Mouse (Mus musculus): ENCODE measurements around the gene Tm9sf3. TPM values are rescaled to one million over a fixed set of nuclear protein-coding genes. Genes with fewer than 3 reads are reported as not detected.
A peak's percentile ranks its signal among the peaks of the same experiment; 100 is the strongest.

The Tm9sf3 gene
- total and polyA plus RNA-seq, 2 experiments from 2014 or later, result 58.0 to 91.6 TPM

DNA sequence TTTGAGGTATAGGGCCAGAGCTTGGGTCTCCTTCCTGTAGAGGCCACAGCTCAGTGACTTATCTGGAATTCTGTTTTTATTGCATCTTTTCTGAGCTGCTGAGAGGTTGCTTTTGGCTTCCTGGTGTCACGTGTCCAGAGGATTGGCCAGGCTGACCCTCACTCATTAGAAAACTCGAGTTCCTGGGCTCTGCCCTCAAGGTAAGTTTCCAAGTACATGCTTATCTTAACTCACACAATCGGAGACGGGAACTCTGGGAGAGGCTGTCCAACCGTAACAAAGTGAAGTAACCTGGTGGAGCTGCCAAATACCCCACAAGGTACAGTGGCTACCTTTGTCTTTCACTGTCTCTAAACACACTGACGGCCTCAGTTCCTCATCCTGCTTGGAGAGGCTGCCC is 39.6 kb upstream of the Tm9sf3 start:
- H3K27ac ChIP-seq (ENCODE audit: low read depth), result no peak overlapping the region
- H3K9me3 ChIP-seq (replicated peaks; ENCODE audit: control insufficient read depth, low read length), result no peaks in the 10 kb centered on the region

DNA sequence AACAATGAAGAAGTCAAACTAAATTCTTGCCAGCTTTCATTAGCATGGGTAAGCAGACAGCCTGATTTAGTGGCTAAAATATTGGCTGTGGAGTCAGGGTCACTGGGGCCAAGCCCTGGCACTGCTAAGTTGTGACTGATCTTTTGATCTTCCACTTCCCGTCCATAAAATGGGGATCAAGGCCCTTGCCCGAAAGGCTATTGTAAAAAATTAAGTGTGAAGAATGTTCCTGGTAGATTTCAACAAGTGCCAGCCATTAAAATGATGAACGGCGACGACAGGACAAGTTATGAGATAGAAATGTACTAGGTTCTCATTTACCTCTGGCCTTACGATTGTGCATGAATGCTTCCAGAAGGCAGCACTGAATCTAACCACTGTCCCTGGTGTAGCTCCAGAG is 38.1 kb upstream of the Tm9sf3 start:
- DNase-seq (ENCODE audit: low spot score) (no peak), ATAC-seq (ENCODE audit: insufficient read depth, low read depth) (no peak)
- Histone ChIP-seq H3K27ac (ENCODE audit: low read depth) (no peak overlapping the region), H3K27me3 (ENCODE audit: control insufficient read depth, insufficient read depth, low read length) (no peaks in the 10 kb centered on the region), H3K4me2 (ENCODE audit: low read depth, low read length) (no peak overlapping the region), H3K36me3 (replicated peaks; ENCODE audit: control insufficient read depth, insufficient read depth, low read length) (no peaks in the 10 kb centered on the region), H3K4me3 (ENCODE audit: low read depth, low read length) (no peak overlapping the region), H3K4me1 (ENCODE audit: control insufficient read depth, insufficient read depth) (no peaks in the 10 kb centered on the region), H3K9ac (replicated peaks; ENCODE audit: low read depth, low read length) (no peak overlapping the region), H3K9me3 (replicated peaks; ENCODE audit: control insufficient read depth, low read length) (no peaks in the 10 kb centered on the region)
- no peak for TF ChIP-seq EP300 (IDR thresholded peaks at IDR 0.05; ENCODE audit: low read depth)
- TF ChIP-seq CTCF (IDR thresholded peaks at IDR 0.05; ENCODE audit: low read depth), result no peak
- WGBS, result 59% methylated on average over 6 of the region's 6 CpGs

More for the DNA sequence above, 39.6 kb upstream of the Tm9sf3 start:
- DNase-seq (ENCODE audit: low spot score) (no peak), ATAC-seq (ENCODE audit: insufficient read depth, low read depth) (no peak)
- Histone ChIP-seq H3K4me2 (ENCODE audit: low read depth, low read length) (no peak overlapping the region), H3K36me3 (replicated peaks; ENCODE audit: control insufficient read depth, insufficient read depth, low read length) (no peaks in the 10 kb centered on the region), H3K27me3 (ENCODE audit: control insufficient read depth, insufficient read depth, low read length) (no peaks in the 10 kb centered on the region), H3K4me3 (ENCODE audit: low read depth, low read length) (no peak overlapping the region), H3K4me1 (ENCODE audit: control insufficient read depth, insufficient read depth) (no peaks in the 10 kb centered on the region), H3K9ac (replicated peaks; ENCODE audit: low read depth, low read length) (no peak overlapping the region)
- WGBS, result 38% methylated on average over 6 of the region's 6 CpGs
- TF ChIP-seq CTCF (IDR thresholded peaks at IDR 0.05; ENCODE audit: low read depth), result no peak

DNA sequence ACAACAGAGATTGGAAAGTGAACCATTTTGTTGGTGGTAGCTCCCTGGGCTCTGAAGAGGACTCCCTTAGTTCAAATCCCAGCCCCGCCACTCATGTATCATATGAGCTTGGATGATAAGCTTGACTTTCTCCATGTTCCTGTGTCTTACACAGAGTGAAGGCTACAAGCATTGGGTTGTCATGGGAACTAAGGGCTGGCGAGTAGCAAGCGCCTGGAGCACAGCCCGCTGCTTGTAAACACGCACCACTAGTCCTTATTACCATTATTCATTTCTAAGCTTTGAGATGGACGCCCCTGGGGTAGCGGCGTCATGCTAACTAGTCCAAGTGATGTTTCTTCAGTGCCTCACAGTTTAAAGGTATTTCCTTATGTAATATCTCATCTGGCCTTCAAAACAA is 35.6 kb upstream of the Tm9sf3 start:
- Histone ChIP-seq H3K27me3 (ENCODE audit: control insufficient read depth, insufficient read depth, low read length) (no peaks in the 10 kb centered on the region), H3K4me1 (ENCODE audit: control insufficient read depth, insufficient read depth) (no peaks in the 10 kb centered on the region), H3K9me3 (replicated peaks; ENCODE audit: control insufficient read depth, low read length) (no peaks in the 10 kb centered on the region), H3K27ac (ENCODE audit: low read depth) (no peak overlapping the region), H3K4me2 (ENCODE audit: low read depth, low read length) (no peak overlapping the region), H3K4me3 (ENCODE audit: low read depth, low read length) (no peak overlapping the region), H3K36me3 (replicated peaks; ENCODE audit: control insufficient read depth, insufficient read depth, low read length) (no peaks in the 10 kb centered on the region), H3K9ac (replicated peaks; ENCODE audit: low read depth, low read length) (no peak overlapping the region)
- ATAC-seq (ENCODE audit: insufficient read depth, low read depth), result no peak
- 91% methylated on average over 8 of the region's 8 CpGs for WGBS
- no peak for DNase-seq (ENCODE audit: low spot score)
- TF ChIP-seq CTCF (IDR thresholded peaks at IDR 0.05; ENCODE audit: low read depth) (no peak), EP300 (IDR thresholded peaks at IDR 0.05; ENCODE audit: low read depth) (no peak)

DNA sequence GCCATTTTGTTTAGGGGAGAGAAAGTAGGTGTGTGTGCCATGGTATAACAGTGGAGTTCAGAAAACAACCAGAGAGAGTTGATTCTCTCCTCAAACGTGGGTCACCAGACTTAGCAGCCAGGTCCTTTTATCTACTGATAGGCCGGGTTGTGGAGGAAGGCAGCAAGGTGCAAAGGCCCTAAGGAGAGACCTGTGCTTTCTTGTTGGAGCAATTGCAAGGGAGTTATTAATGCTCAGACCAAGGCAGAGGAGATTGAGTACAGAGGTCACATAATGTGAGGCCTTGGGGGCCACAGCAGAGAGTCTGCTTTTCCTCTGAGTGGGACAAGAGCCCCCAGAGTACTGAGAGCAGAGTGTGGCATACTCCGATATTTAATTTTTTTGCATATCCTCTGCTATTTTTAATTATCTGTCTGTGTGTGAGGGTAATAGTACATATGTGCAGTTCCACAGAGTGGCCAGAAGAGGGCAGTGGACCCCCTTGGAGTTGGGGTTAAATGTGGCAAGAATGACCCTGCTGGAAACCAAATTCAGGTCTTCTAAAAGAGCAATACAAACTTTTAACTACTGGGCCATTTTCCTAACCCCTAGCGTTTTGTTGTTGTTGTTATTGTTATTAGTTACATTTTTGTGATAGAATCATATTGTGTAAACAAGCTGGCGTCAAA is 27.3 kb upstream of the Tm9sf3 start:
- no peak overlapping the region for H3K9ac ChIP-seq (replicated peaks; ENCODE audit: low read depth, low read length)
- DNase-seq (ENCODE audit: low spot score), result no peak
- H3K4me1 ChIP-seq (ENCODE audit: control insufficient read depth, insufficient read depth), result no peaks in the 10 kb centered on the region
- no peak overlapping the region for H3K4me2 ChIP-seq (ENCODE audit: low read depth, low read length)
- TF ChIP-seq CTCF (IDR thresholded peaks at IDR 0.05; ENCODE audit: low read depth) (peak; percentile 39), EP300 (IDR thresholded peaks at IDR 0.05; ENCODE audit: low read depth) (no peak)
- no peaks in the 10 kb centered on the region for H3K27me3 ChIP-seq (ENCODE audit: control insufficient read depth, insufficient read depth, low read length)
- ATAC-seq (ENCODE audit: insufficient read depth, low read depth), result no peak
- H3K9me3 ChIP-seq (replicated peaks; ENCODE audit: control insufficient read depth, low read length), result no peaks in the 10 kb centered on the region
- no peak overlapping the region for H3K4me3 ChIP-seq (ENCODE audit: low read depth, low read length)
- WGBS, result 61% methylated on average over 5 of the region's 5 CpGs
- H3K27ac ChIP-seq (ENCODE audit: low read depth), result no peak overlapping the region
- H3K36me3 ChIP-seq (replicated peaks; ENCODE audit: control insufficient read depth, insufficient read depth, low read length), result no peaks in the 10 kb centered on the region

DNA sequence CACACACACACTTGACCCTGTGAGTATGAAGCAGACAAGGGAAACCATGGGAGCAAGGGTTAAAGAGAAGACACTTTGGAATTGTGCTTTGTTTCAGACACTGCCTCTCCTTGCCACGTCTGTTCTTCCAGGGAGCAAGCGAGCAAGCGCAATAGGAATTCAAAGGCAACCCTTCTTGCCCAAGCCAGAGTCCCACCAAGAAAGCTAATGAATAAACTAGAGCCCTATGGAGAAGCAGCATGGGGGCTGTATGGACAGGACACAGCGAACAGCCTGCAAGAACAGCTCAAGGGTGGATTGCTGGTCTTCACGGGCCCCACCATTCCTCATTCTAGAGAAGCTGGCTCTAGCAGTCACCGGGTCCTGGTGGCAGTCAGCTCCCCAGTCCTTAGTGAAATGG is 24.8 kb upstream of the Tm9sf3 start:
- 76% methylated on average over 6 of the region's 6 CpGs for WGBS
- Histone ChIP-seq H3K36me3 (replicated peaks; ENCODE audit: control insufficient read depth, insufficient read depth, low read length) (no peaks in the 10 kb centered on the region), H3K27me3 (ENCODE audit: control insufficient read depth, insufficient read depth, low read length) (no peaks in the 10 kb centered on the region), H3K9me3 (replicated peaks; ENCODE audit: control insufficient read depth, low read length) (no peaks in the 10 kb centered on the region), H3K9ac (replicated peaks; ENCODE audit: low read depth, low read length) (no peak overlapping the region), H3K4me2 (ENCODE audit: low read depth, low read length) (no peak overlapping the region), H3K4me1 (ENCODE audit: control insufficient read depth, insufficient read depth) (no peaks in the 10 kb centered on the region), H3K4me3 (ENCODE audit: low read depth, low read length) (no peak overlapping the region), H3K27ac (ENCODE audit: low read depth) (no peak overlapping the region)
- DNase-seq (ENCODE audit: low spot score), result no peak
- TF ChIP-seq EP300 (IDR thresholded peaks at IDR 0.05; ENCODE audit: low read depth) (no peak), CTCF (IDR thresholded peaks at IDR 0.05; ENCODE audit: low read depth) (no peak)
- ATAC-seq (ENCODE audit: insufficient read depth, low read depth), result no peak

DNA sequence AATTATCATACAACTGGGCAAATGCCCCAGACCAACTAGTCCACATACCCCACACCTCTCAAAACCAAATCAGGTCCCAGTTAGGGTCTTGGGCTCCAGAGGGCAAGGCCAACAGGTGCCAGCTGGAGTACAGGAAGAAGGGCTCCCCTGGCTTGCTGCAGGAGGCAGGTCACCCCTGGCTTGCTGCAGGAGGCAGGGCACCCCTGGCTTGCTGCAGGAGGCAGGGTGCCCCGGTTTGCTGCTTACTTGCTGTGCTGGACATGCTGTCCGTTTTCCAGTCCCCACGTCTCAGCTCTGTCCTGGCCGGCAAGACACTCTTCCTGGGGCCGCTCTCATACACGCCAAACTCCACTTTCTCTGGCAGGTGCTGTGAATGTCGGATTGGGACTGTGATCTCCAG is 23.4 kb upstream of the Tm9sf3 start:
- H3K9me3 ChIP-seq (replicated peaks; ENCODE audit: control insufficient read depth, low read length), result no peaks in the 10 kb centered on the region
- peaks cover 2% of the 10 kb centered on the region; the same call in 1 of the 2 replicates for H3K4me1 ChIP-seq (ENCODE audit: control insufficient read depth, insufficient read depth)
- H3K4me3 ChIP-seq (ENCODE audit: low read depth, low read length), result no peak overlapping the region
- no peak for TF ChIP-seq EP300 (IDR thresholded peaks at IDR 0.05; ENCODE audit: low read depth)
- TF ChIP-seq CTCF (IDR thresholded peaks at IDR 0.05; ENCODE audit: low read depth), result no peak
- DNase-seq (ENCODE audit: low spot score) (no peak), ATAC-seq (ENCODE audit: insufficient read depth, low read depth) (no peak)
- WGBS, result 88% methylated on average over 7 of the region's 7 CpGs
- no peak overlapping the region for H3K4me2 ChIP-seq (ENCODE audit: low read depth, low read length)
- H3K27ac ChIP-seq (ENCODE audit: low read depth), result no peak overlapping the region
- no peaks in the 10 kb centered on the region for H3K27me3 ChIP-seq (ENCODE audit: control insufficient read depth, insufficient read depth, low read length)
- no peak overlapping the region for H3K9ac ChIP-seq (replicated peaks; ENCODE audit: low read depth, low read length)
- no peaks in the 10 kb centered on the region for H3K36me3 ChIP-seq (replicated peaks; ENCODE audit: control insufficient read depth, insufficient read depth, low read length)
